Comparison of ENCODE assay signal across 10 mouse cellular contexts in genomic region chr11:53330325-53330724, GRCm38 (mm10).
"Had no signal": no experiment of that assay in that cellular context is flagged by ENCODE, and none has a peak within 500 bp of the region (broad histone marks: within the 10 kb centered on the region; RNA-seq: fewer than 3 reads in every experiment).

No protein-coding gene starts in this region.

- H3K9ac ChIP-seq: liver, embryonic 15.5 days; midbrain, embryonic 12.5 days had no signal

- H3K4me3 ChIP-seq: left cerebral cortex, adult 2 months; limb, embryonic 10.5 days; liver, embryonic 15.5 days; midbrain, embryonic 12.5 days had no signal

- H3K27me3 ChIP-seq: liver, embryonic 15.5 days; midbrain, embryonic 12.5 days had no signal

- H3K27ac ChIP-seq: left cerebral cortex, adult 2 months; limb, embryonic 10.5 days; liver, embryonic 15.5 days; midbrain, embryonic 12.5 days had no signal

- DNase-seq: kidney, postnatal 25 days; lung, adult 2 months; lung, postnatal 36 days; right cerebral cortex, postnatal 25 days; thymus, adult 18-20 months; thymus, postnatal 14 days had no signal

- H3K9me3 ChIP-seq: limb, embryonic 10.5 days; liver, embryonic 15.5 days; midbrain, embryonic 12.5 days had no signal
